Mouse (Mus musculus) kidney, postnatal 14 days (tissue): ENCODE data around the gene Myo10.

Experiments used
- DNase-seq: peaks from one replicate; pipeline ENCODE4 v3.0.0; 2022; ENCODE audit warnings: mixed read lengths

The Myo10 gene

GRCm38 (mm10) chr15:25653680-25654079 is 31.4 kb downstream of the Myo10 start:
- DNase-seq, result no peak

- no peak for DNase-seq
Observed at GRCm38 (mm10) chr15:25662833-25663519, 40.7 kb downstream of the Myo10 start.

GRCm38 (mm10) chr15:25669283-25670247 is 47.2 kb downstream of the Myo10 start:
- DNase-seq, result no peak

- no peak for DNase-seq
Observed at GRCm38 (mm10) chr15:25673231-25673980, 51.1 kb downstream of the Myo10 start.

- no peak for DNase-seq
Observed at GRCm38 (mm10) chr15:25674099-25674931, 52.0 kb downstream of the Myo10 start.

- no peak for DNase-seq
Observed at GRCm38 (mm10) chr15:25674932-25675250, 52.6 kb downstream of the Myo10 start.

GRCm38 (mm10) chr15:25675359-25675758 is 53.0 kb downstream of the Myo10 start:
- DNase-seq, result no peak

GRCm38 (mm10) chr15:25676056-25676785 is 53.9 kb downstream of the Myo10 start:
- DNase-seq, result no peak

GRCm38 (mm10) chr15:25679081-25679480 is 56.8 kb downstream of the Myo10 start:
- DNase-seq, result no peak

- DNase-seq, result no peak
Observed at GRCm38 (mm10) chr15:25679616-25680015, 57.3 kb downstream of the Myo10 start.

- no peak for DNase-seq
Observed at GRCm38 (mm10) chr15:25680269-25680818, 58.0 kb downstream of the Myo10 start.

GRCm38 (mm10) chr15:25682953-25683507 is 60.7 kb downstream of the Myo10 start:
- DNase-seq, result no peak

GRCm38 (mm10) chr15:25685186-25685585 is 62.9 kb downstream of the Myo10 start:
- DNase-seq, result peak; percentile 47

GRCm38 (mm10) chr15:25688424-25689283 is 66.3 kb downstream of the Myo10 start:
- DNase-seq, result peak; percentile 81

- peak; percentile 63 for DNase-seq
Observed at GRCm38 (mm10) chr15:25689477-25689876, 67.2 kb downstream of the Myo10 start.

- DNase-seq, result no peak
Observed at GRCm38 (mm10) chr15:25690066-25690745, 67.9 kb downstream of the Myo10 start.

- DNase-seq, result no peak
Observed at GRCm38 (mm10) chr15:25690746-25691105, 68.4 kb downstream of the Myo10 start.

GRCm38 (mm10) chr15:25692254-25692950 is 70.1 kb downstream of the Myo10 start:
- DNase-seq, result no peak

- no peak for DNase-seq
Observed at GRCm38 (mm10) chr15:25693708-25694107, 71.4 kb downstream of the Myo10 start.
